Mouse (Mus musculus): ENCODE measurements around the gene Irf2. TPM values are rescaled to one million over a fixed set of nuclear protein-coding genes. Genes with fewer than 3 reads are reported as not detected.

Irf2 gene
- polyA plus RNA-seq, 1 experiment from 2014 or later: 9.6 TPM

Other genes with a start within 250 kb of the Irf2 start
- gene Cenpu, start 187.7 kb upstream of the Irf2 start, polyA plus RNA-seq (2015; fragmentation: Nextera tagmentation; extraction: Ambion mirVana): 8.9 and 10.6 TPM in 2 replicates
- gene Primpol, start 122.5 kb upstream of the Irf2 start, polyA plus RNA-seq (2015; fragmentation: Nextera tagmentation; extraction: Ambion mirVana): 9.0 and 9.8 TPM in 2 replicates
- gene Casp3, start 122.4 kb upstream of the Irf2 start, polyA plus RNA-seq (2015; fragmentation: Nextera tagmentation; extraction: Ambion mirVana): 272 and 287 TPM in 2 replicates
- 0.14 and 0.31 TPM in 2 replicates for gene Enpp6, start 247.2 kb downstream of the Irf2 start, polyA plus RNA-seq (2015; fragmentation: Nextera tagmentation; extraction: Ambion mirVana)

Data from forebrain, embryonic 15.5 days (tissue).